Mouse (Mus musculus): ENCODE measurements around the gene Preb.
A peak's percentile ranks its signal among the peaks of the same experiment; 100 is the strongest.

Preb gene

DNA sequence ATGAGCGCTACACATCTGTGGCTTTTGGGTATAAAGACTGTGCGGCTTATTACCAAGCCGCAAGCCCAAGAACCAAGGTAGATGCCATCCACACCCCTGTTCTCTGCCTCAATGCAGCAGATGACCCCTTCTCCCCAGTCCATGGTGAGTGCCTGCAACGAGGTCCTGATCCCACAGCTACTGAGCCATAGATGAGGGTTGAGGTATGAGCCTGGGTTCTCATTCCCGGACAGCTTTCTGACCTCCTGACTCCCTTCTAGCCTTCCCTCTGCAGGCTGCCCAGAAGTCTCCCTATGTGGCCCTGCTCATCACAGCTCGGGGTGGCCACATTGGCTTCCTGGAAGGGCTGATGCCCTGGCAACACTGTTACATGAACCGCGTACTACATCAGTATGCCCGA, 5.6 kb downstream of the Preb start:
- DNase-seq (ENCODE audit: low spot score in 2 of 2) = no peak

DNA sequence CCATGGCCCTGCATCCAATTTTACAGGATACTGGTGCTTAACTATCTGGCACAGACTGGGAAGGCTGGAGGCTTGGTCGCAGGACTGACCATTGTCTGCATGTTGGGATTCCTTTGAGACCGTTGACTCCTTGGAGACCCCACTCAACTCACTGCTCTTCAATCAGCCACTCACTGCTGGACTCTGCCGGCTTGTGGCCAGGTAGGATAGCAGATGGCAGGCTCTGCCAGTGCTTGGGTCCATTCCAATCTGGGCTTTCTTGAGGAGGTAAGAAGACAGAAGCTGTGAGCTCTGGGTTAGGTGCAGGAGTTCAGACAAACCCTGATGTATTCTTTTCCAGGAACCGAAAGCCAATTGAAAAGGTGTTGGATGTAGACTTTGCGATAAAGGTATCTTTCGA, 6.1 kb downstream of the Preb start:
- no peak for DNase-seq (ENCODE audit: low spot score in 2 of 2)

DNA sequence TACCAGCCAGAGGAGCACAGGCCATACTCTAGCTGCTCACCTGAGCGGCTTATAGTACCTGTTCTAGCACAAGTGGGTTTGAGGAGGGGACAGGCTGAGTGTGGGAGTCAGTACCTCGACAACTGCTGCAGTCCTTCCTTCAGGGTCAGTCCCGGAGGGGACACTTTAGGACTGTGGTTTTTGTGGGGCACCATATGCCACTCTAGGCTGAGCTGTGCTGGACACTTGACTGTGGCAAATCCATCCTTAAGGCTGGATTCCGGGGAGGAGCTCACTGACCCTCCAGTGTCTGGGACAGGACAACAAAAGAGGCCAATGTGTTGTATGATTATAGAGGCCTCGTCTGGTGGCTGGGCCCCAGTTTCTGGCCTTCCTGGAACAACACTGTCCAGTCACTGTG, 7.6 kb downstream of the Preb start:
- no peak for DNase-seq (ENCODE audit: low spot score in 2 of 2)

DNA sequence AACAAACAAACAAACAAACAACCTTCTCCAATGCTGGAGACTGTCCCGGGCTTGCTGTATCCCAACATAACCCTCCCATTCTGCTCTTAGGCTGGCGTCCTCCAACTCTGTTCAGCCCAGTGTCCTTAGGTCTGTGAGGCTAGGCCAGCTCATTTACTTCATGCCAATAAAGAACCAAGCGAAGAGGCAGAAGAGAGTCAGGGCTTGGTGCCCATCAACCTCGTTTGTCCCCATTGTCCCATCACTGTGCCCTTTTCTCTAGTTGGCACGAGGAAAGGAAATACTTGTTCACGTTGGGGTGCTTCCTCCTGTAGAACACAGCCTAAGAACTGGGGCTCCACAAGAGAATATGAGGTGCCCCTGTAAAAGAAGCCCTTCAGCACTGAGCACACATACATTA, 8.5 kb downstream of the Preb start:
- no peak for DNase-seq (ENCODE audit: low spot score in 2 of 2)

DNA sequence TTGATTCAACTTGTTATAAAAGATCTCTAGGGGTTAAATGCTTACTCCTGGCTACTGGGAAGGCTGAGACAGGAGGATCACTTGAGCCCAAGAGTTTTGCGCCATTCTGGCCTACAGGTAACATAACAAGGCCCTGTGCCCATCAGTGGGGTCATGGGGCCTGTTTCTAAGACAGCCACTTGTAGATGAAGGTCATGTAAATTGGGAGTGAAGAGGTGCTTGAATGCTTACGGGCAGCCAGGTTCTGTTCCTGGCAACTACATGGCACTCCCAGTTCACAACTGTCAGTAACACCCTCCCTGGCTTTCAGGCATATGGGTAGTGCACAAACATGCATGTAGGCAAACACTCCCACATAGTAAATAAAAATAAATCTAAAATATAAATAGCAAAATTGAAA, 9.2 kb downstream of the Preb start:
- no peak for DNase-seq (ENCODE audit: low spot score in 2 of 2)

DNA sequence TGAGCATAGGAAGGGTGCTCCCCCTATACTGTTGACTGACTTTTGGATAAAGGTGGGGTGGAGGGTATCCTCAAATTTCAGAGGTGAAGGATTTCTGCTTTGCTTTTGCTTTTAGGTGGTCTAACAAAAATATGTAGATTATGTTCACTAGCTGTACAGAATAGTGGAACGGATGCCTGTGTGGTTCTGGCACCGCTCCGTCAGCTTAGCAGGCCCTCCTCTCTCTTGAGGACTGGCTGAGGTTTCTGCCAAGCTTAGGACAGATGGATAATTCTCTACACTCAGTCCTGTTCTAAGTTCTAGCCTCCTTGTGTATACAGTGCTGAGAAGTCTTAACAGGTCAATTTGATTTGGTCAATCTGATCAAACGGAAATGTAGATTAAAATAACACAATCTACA, 9.7 kb downstream of the Preb start:
- no peak for DNase-seq (ENCODE audit: low spot score in 2 of 2)

DNA sequence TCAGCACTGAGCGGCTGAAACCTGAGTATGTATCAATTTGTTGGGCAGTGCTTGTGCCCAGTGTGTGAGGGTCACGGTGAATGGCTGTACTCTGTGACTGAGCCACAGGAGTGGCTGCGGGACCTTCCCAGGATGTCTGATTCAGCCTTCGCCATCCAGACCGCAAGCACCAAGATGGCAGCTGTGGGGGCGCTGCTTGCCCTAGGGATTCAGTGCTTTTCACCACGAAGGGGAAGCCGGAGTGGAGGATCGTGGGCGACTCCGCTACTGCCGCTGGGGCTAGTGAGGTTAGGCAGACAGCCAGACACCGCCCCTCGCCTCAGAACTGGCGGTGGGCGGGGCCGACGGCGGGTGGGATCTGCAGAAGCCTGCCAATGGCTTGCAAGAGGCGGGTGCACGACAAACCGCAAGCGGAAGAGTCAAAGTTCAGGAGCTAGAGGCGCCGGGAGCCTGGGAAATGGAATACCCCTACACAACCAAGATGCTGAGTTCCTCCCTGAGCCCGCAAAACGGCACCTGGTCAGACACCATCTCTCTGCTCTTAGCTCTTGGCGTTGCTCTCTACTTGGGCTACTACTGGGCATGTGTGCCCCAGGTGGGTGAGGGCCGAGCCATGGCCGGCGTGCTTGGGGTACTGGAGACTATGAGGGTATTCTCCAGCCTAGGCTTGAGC, 10.4 kb downstream of the Preb start:
- DNase-seq (ENCODE audit: low spot score in 2 of 2) = peak; percentile 89 to 92

DNA sequence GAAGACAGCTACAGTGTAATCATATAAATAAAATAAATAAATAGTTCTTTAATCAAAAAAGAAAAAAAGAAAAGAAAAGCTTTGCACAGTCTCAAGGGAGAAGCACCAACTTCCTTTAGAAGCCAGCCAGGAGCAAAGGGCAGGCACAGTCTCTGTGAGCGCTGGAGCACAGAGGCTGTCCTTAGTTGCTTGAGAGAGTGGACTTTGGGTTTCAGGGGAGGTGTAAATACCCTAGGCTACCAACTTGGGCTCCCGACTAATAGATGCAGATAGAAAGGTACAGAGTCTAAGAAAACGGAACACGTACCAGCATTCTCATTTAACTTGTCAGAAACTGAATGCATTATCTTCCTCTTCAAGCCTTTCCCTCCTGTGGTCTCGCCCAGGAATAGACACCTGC, 11.5 kb downstream of the Preb start:
- no peak for DNase-seq (ENCODE audit: low spot score in 2 of 2)

DNA sequence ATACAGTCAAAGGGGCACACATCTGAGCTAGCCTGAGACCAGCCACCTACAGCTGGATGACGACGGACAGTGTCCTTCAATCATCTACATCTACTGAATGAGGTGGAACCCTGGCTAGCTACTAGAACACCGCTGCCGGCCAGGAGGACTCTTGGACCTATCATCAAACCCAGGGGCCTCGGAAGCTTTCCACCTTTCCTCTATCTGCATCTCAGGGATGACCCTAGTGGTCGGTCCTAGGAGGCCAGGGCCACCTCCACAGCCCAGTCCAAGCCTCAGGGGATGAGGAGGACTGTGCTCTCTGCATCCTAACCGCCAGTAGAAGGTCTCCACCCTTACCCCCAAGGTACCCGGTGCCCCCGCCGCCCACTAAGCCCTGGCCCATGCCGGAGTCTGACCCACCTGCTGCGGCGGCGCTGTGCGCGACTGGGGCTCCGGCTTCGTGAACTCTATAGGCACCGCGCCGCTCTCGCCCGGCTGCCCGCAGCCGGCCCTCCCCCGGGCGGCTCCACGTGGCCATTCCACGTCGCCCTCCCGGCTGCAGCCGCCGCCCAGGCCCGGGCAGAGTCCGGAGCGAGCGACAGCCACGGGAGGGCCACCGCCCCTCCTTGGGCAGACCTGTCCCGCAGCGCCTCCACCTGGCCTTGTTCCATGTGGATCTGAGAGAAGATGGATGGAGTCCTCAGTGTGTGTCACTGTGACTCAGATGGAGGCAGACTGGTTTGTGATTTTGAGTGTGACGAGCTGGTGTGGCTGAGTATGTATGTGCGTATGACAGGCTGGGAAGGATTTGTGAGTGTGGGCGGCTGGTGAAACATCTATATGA, 15.0 kb downstream of the Preb start, which contains the start of gene Cgref1:
Gene Cgref1 (minus strand): TSS at position 636 of the 826 bp plus-strand sequence.
- peak; percentile 77 to 81 for DNase-seq (ENCODE audit: low spot score in 2 of 2)

DNA sequence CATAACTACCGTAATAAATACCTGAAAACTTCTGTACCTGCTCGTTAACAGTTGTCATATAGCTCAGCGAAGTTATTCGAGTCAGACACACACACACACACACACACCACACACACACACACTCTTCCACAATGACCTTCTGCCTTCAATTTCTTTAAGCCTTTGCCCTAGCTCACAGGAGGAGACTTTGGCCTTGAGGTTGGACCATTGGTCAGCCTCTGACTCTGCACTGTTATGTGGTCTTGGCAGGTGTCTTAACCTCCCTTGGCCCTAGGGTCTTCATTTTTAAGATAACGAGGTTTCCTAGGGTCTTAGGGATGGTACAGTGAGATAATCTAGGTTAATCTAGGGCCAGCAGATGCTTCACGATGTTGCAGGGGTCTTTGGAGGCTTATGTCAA, 15.8 kb downstream of the Preb start:
- DNase-seq (ENCODE audit: low spot score in 2 of 2) = no peak

DNA sequence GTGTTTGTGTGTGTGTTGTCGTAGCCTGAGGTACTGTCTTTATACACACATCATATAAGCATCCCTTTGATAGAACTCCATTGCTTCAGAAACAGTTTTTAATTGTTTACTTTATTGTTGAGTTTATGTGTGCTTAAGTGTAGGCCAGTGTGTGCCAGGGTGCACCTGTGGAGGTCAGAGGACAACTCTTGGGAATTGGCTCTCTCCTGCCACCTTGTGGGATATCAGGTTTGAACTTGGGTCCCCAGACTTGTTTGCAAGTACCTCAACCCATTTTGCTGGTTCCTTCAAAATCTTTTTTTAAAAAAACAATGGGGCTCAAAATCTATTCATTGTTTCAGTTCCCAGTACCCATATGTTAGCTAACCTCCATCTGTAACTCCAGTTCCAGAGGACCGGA, 17.2 kb downstream of the Preb start:
- DNase-seq (ENCODE audit: low spot score in 2 of 2) = no peak

DNA sequence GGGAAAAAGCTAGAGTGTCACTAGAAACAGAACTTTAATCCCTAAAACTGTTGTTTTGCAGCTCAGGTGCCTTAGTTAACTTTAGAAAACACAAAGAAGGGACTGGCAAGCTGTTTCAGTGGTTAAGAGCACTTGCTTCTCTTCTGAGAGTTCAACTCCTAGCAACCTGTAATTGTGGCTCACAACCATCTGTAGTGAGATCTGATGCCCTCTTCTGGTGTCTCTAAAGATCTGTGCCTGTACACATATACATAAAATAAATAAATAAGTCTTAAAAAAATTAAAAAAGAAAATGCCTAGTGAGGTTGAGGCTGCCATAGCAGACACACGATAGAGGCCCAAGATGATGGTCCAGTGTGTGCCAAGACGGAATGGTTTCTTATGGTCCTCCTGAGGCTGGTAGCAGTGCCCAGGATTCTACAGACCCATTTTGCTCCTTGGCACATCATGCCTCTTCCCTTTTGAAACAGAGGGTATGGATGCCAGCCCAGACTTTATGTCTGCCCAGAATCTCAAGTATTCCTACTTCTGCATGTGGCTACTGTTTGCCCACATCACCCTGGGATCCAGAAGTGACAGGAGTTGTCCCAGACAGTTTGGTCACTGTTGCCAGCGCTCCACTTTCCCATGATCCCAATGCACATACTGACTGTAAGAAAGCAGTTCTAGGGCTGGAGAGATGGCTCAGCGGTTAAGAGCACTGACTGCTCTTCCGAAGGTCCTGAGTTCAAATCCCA, 25.3 kb downstream of the Preb start:
- no peak for DNase-seq (ENCODE audit: low spot score in 2 of 2)

DNA sequence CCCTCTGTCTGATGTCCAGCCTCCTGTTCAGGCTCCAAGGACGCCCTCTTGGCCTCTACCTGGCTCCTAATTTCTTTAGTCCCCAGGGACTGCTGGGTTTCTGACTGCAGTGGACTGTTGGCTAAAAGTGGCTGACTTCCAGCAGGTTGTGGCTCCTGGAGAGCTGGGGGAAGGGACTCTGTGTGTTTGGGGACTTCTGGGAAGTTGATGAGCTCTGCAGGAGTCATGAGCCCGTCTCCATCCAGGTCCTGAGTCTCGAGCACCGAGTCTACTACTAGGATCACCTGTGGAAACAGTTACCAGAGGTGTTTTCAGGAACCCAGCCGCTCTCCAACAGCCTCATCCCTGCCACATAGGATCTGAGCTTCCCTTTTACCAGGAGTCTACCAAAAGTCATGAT, 26.5 kb downstream of the Preb start:
- no peak for DNase-seq (ENCODE audit: low spot score in 2 of 2)

DNA sequence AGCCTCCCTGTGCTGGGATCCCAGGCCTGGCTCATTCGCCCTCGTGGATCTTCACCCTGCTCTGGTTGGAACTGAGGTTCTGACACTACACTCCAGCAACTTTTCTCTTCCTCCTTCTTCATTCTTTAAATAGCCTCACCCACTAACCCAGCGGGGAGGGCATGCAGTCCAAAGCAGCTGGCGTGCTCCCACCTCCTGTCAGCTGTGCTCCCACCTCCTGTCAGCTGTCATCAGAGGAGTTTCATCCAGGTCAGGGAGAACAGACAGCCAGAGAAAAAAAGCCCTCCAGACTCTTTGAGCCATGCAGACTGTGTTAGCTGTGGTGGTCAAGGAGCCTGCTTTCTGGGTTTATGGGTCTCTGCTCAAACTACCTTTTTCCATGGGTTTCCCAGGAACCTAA, 28.8 kb downstream of the Preb start:
- no peak for DNase-seq (ENCODE audit: low spot score in 2 of 2)

DNA sequence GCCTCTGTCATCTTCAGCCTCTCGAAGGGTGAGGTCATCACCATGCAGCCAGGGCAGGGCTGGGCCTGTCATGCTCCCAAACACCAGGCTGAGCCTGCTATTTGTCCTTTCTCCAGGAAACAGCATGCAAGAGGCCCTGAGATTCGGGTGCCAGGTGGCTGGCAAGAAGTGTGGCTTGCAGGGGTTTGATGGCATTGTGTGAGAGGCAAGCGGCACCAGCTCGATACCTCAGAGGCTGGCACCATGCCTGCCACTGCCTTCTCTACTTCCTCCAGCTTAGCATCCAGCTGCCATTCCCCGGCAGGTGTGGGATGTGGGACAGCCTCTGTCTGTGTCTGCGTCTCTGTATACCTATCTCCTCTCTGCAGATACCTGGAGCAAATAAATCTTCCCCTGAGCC, 29.3 kb downstream of the Preb start:
- DNase-seq (ENCODE audit: low spot score in 2 of 2) = no peak

DNA sequence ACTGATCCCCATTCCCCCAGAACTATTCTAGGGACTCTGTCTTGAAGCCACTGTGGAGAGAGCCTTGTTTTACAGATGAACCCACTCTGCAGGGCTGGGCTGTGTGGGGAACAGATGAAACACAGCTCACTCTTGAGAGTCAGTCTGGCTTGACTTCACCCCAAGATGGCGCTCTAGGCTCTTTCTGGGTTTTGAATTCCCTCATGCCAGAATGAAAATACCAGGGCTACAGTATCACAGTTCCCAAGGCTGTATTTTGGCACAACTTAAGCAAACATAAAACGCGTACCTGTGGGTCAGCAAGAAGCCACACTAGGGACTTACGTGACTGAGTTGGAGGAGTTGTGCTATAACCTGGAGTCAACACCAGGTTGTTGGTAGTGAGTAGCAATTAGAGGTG, 30.0 kb downstream of the Preb start:
- peak in 1 of 2 experiments; percentile 68 for DNase-seq (ENCODE audit: low spot score in 2 of 2)

DNA sequence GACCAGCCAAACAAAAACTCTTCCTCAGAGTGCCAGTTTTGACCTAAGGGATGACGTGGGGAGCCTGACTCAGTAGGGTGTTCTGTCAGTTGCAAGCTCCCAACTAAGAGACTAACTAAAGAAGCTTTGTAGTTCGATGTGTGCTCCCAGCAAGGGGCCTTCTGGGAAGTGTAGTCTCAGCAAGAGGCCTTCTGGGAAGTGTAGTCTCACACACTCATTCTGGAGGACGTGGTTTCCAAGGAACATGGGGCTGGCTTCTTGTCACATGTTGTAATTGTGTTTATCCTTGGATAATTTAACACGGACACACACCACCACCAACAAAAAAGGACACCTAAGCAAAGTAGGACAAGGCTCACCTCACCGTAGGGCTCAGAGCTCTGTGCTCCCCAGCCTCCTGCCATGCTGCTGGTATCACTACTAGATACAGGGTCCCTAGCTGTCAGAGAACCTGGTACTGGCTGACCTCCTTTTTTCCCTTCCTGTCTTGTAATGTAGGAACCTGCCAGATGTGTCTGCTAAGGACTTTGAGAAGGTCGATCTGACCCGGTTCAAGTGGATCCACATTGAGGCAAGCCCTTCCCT, 32.1 kb downstream of the Preb start:
- DNase-seq (ENCODE audit: low spot score in 2 of 2) = no peak

DNA sequence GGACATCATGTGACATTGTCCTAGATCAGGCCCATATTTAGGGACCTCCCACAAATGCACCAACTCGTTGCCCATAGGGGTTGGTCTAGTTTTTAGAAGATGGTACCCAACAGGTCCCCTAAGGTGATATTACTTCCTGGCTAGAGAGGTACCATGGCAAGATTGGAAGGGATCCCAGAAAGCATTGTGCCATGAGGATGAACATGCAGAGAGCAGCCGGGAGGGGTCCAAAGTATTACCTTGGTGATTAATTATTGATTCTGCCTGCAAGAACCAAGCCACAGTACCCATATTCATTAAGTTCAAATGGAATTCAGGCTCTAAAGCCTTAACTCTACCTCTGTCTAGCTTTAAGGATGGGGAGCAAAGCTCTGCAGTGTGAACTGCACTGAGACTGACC, 34.1 kb downstream of the Preb start:
- DNase-seq (ENCODE audit: low spot score in 2 of 2) = no peak

DNA sequence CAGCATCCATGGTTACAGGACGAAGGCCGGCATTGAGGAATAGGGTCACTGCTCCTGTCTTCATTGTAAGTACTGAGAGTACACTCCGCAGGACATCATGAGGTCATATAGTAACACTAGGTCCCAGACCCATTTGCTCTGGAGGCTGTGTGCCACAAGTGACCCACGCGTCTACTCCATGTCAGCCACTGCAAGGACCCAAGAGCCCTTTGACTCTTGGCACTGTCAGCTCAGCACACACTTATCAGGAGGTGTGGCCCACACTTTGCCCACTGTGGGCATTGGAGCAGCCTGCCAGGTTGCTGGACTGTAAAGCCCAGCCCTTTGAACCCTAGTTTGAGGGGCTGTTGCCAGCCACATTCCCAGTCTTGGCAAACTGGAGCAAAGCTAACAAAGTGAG, 34.9 kb downstream of the Preb start:
- DNase-seq (ENCODE audit: low spot score in 2 of 2) = no peak

DNA sequence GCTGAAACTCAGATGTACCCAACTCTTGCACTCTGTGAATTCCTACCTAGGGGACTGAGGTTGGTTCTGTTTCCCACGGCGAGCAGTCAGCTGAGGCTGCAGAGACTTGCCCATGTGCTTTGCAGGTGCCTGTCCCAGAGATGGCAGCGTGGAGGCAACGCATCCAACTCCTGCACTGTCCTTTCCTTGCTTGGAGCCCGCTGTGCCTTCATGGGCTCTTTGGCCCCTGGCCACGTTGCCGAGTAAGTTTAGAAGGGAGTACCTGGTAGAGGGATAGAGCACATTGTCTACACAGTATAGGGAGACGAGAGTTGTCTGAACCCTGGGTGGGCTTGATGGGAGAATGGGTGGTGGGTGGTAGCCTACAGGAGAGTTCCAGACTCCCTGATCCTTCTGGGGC, 35.5 kb downstream of the Preb start:
- no peak for DNase-seq (ENCODE audit: low spot score in 2 of 2)

DNA sequence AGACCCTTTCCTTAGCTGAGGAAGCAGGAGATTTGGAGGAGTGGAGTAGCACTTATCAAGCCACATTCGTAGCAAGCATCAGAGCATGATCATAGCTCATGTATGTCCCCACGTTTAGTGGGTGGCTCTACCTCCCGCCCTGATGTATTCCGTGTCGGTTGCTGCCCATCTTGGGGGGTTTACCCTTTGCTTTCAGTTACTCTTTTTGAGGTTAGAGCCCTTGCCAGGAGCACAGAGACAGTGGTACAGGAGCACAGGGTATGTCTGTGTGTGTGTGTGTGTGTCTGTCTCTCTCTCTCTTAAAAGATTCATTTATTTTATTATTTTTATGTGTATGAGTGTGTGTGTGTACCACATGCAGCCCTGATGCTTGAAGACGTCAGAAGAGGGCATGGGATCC, 37.0 kb downstream of the Preb start:
- DNase-seq (ENCODE audit: low spot score in 2 of 2) = no peak

DNA sequence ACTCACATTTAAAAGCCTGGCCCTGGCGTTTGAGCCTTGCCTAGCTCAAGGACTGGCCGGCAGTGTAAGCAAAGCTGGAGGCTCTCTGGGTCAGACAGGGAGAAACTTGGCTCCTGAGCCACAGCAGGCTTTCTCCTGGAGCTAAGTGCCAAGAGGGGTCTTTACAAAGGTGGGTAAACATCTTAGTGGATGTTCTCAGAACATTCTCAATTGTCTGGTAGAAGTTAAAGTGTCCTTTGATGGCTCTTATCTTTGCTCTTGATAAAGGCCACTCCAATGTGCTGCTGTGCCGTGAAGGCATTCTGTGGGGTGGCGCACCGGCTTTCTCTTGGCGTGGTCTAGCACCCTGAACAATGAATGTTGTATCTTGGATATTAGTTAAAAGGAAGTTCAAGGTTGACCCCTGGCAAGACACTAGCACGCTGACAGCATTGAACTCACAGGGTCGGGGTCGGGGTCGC, 37.5 kb downstream of the Preb start:
- no peak for DNase-seq (ENCODE audit: low spot score in 2 of 2)

All from right cerebral cortex, postnatal 36 days (tissue).